Mouse (Mus musculus) midbrain, postnatal 0 days (tissue): ENCODE results near the gene 1700017D01Rik. TPM values are rescaled to one million over a fixed set of nuclear protein-coding genes. Genes with fewer than 3 reads are reported as not detected.
A peak's percentile ranks its signal among the peaks of the same experiment; 100 is the strongest.
"Not testable (repeated sequence)": the region's sequence is repeated elsewhere in the genome, so short reads cannot be mapped to it uniquely, and the experiment has no call there.

Experiments used
- ATAC-seq: fragments of 200-750 bp; cut with Nextera tagmentation; 2 replicates; pipeline ENCODE4 v1.8.0; 2017; ENCODE audit warnings: moderate number of reproducible peaks, mild to moderate bottlenecking, moderate TSS enrichment, moderate library complexity; ENCODE audit not compliant: low FRiP score
- DNase-seq: peaks from one replicate; pipeline ENCODE4 v3.0.0-alpha.2; 2015; ENCODE audit warnings: low spot score
- H3K27ac ChIP-seq: fragments of 300-500 bp; sonication (generic); 2 replicates; pipeline ENCODE4 v1.5.1; 2014; ENCODE audit warnings: low read depth, mild to moderate bottlenecking, low read length, mixed read lengths
- H3K27me3 ChIP-seq: fragments of 300-500 bp; sonication (generic); 2 replicates; pipeline ENCODE4 v1.6.1; 2014; ENCODE audit warnings: low read length, control low read depth, mixed read lengths; ENCODE audit not compliant: insufficient read depth
- H3K36me3 ChIP-seq: fragments of 300-500 bp; sonication (generic); 2 replicates; pipeline ENCODE4 v1.6.1; 2014; ENCODE audit warnings: low read length, control low read depth, mixed read lengths; ENCODE audit not compliant: insufficient read depth
- H3K4me1 ChIP-seq: fragments of 300-500 bp; sonication (generic); 2 replicates; pipeline ENCODE4 v1.6.1; 2014; ENCODE audit warnings: mild to moderate bottlenecking, control low read depth, antibody characterized with exemption, low read length, mixed read lengths; ENCODE audit not compliant: insufficient read depth
- H3K4me2 ChIP-seq: fragments of 300-500 bp; sonication (generic); 2 replicates; pipeline ENCODE4 v1.6.1; 2014; ENCODE audit warnings: low read depth, mild to moderate bottlenecking, low read length, mixed read lengths; ENCODE audit not compliant: poor library complexity, severe bottlenecking
- H3K4me3 ChIP-seq: fragments of 300-500 bp; sonication (generic); 2 replicates; pipeline ENCODE4 v1.5.1; 2014; ENCODE audit warnings: low read depth, mild to moderate bottlenecking, low read length, moderate library complexity
- H3K9ac ChIP-seq: fragments of 300-500 bp; sonication (generic); replicated peaks from 2 replicates; pipeline ENCODE4 v1.6.1; 2014; ENCODE audit warnings: mild to moderate bottlenecking, low read length, moderate library complexity, mixed read lengths; ENCODE audit not compliant: poor library complexity, severe bottlenecking
- H3K9me3 ChIP-seq: fragments of 300-500 bp; sonication (generic); 2 replicates; pipeline ENCODE4 v1.6.1; 2016; ENCODE audit warnings: low read length, control low read depth
- CTCF ChIP-seq: IDR thresholded peaks from 2 replicates; pipeline ENCODE4 v1.5.1; 2016; ENCODE audit warnings: antibody characterized with exemption, mild to moderate bottlenecking
- WGBS: fragments of 180-500 bp; shearing (Covaris S2); extraction: QIAGEN DNeasy Blood & Tissue Kit; methylation state at CpG from one replicate; pipeline ENCODE4 v1.1.7; 2014; 5-methylcytosine and 5-hydroxymethylcytosine counted together
- polyA plus RNA-seq: library from polyadenylated mRNA; unstranded; fragments of >200 nt; fragmentation: Nextera tagmentation; extraction: Ambion mirVana; gene quantifications from 2 replicates; pipeline ENCODE4 v1.2.1, GENCODE M21; 2015
- total RNA-seq: library from RNA; depleted of rRNA; stranded (reverse); fragments of >200 nt; gene quantifications from 2 replicates; pipeline ENCODE4 v1.2.3, GENCODE M21; 2014

Gene 1700017D01Rik
- total and polyA plus RNA-seq, 2 experiments from 2014 or later, result not detected

DNA sequence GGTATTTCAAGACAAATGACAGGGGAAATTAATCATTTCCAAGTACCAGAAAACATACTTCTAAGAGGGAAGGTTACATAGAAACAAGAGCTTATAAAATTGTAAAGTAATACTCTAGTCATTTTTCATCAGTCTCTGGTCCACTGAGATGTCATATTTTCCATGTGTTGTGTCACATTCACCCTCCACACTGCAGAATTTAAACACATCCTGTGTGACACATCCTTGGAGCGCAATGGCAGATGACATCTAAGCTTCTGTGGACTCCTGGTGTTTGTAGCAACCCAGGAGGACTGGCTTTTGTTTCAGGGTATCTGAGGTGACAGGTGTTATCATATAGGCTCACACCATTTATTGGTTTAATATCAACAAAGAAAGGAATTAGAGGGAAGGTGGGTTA is 974 bp downstream of the 1700017D01Rik start:
- no peak for TF ChIP-seq CTCF
- WGBS, result 92% methylated on average over 1 of the region's 1 CpGs
- no peak for DNase-seq
- H3K9me3 ChIP-seq, result no peaks in the 10 kb centered on the region
- H3K36me3 ChIP-seq, result no peaks in the 10 kb centered on the region
- no peak overlapping the region for H3K27ac ChIP-seq
- no peak overlapping the region for H3K4me3 ChIP-seq
- H3K9ac ChIP-seq, result no peak overlapping the region
- ATAC-seq, result no peak
- H3K4me2 ChIP-seq, result no peak overlapping the region
- no peaks in the 10 kb centered on the region for H3K27me3 ChIP-seq
- no peaks in the 10 kb centered on the region for H3K4me1 ChIP-seq

GRCm38 (mm10) chr19:11121016-11121420 is 9.7 kb downstream of the 1700017D01Rik start:
- not testable (repeated sequence) for H3K4me1 ChIP-seq
- peak; percentile 99 for ATAC-seq

GRCm38 (mm10) chr19:11119338-11119737 is 11.3 kb downstream of the 1700017D01Rik start:
- Histone ChIP-seq H3K36me3 (no peaks in the 10 kb centered on the region), H3K4me3 (no peak overlapping the region), H3K9me3 (0 out of 2 replicates have a peak, but pooled peaks cover 5% of the 10 kb centered on the region), H3K4me1 (no peaks in the 10 kb centered on the region), H3K4me2 (no peak overlapping the region), H3K9ac (no peak overlapping the region), H3K27me3 (no peaks in the 10 kb centered on the region), H3K27ac (no peak overlapping the region)
- DNase-seq (no peak), ATAC-seq (no peak)
- 76% methylated on average over 2 of the region's 2 CpGs for WGBS
- TF ChIP-seq CTCF, result no peak

More at GRCm38 (mm10) chr19:11121016-11121420, 9.7 kb downstream of the 1700017D01Rik start:
- H3K9ac ChIP-seq, result 0 out of 2 replicates have a peak overlapping the region, but pooled peaks have one; percentile 44
- H3K27me3 ChIP-seq, H3K36me3 ChIP-seq, H3K9me3 ChIP-seq: not testable (repeated sequence)
- 2% methylated on average over 6 of the region's 38 CpGs for WGBS
- 0 out of 2 replicates have a peak overlapping the region, but pooled peaks have one; percentile 38 for H3K27ac ChIP-seq
- DNase-seq, result peak; percentile 4
- H3K4me2 ChIP-seq, result peak overlapping the region; percentile 45
- H3K4me3 ChIP-seq, result peak overlapping the region; percentile 38

- Histone ChIP-seq H3K27ac (no peak overlapping the region), H3K9me3 (no peaks in the 10 kb centered on the region), H3K4me3 (no peak overlapping the region), H3K36me3 (no peaks in the 10 kb centered on the region), H3K4me2 (no peak overlapping the region), H3K4me1 (no peaks in the 10 kb centered on the region), H3K9ac (no peak overlapping the region), H3K27me3 (no peaks in the 10 kb centered on the region)
- no peak for ATAC-seq
- no peak for DNase-seq
- TF ChIP-seq CTCF, result no peak
- 91% methylated on average over 3 of the region's 3 CpGs for WGBS
Measured at GRCm38 (mm10) chr19:11107746-11108145, 22.9 kb downstream of the 1700017D01Rik start.

DNA sequence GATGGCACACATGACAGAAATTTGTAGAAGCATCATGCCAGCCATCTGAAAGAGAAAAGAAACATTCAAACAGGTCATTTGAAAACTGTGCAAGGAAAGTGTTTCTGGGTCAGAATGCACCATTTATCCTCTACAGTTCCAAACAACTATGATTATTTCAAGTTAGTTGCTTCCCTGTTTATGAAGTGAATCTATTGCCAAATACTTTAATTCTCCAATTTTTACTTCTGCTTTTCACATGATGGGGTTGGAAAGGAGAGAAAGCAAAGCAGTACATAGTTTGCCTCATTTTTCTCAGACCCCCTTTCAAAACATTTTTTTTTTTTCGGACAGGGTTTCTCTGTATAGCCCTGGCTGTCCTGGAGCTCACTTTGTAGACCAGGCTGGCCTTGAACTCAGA is 28.8 kb downstream of the 1700017D01Rik start:
- Histone ChIP-seq H3K4me2 (no peak overlapping the region), H3K27ac (no peak overlapping the region), H3K4me3 (no peak overlapping the region), H3K4me1 (no peaks in the 10 kb centered on the region), H3K27me3 (no peaks in the 10 kb centered on the region), H3K9ac (no peak overlapping the region), H3K36me3 (no peaks in the 10 kb centered on the region), H3K9me3 (no peaks in the 10 kb centered on the region)
- WGBS, result 74% methylated on average over 1 of the region's 1 CpGs
- TF ChIP-seq CTCF, result no peak
- no peak for DNase-seq
- ATAC-seq, result no peak

DNA sequence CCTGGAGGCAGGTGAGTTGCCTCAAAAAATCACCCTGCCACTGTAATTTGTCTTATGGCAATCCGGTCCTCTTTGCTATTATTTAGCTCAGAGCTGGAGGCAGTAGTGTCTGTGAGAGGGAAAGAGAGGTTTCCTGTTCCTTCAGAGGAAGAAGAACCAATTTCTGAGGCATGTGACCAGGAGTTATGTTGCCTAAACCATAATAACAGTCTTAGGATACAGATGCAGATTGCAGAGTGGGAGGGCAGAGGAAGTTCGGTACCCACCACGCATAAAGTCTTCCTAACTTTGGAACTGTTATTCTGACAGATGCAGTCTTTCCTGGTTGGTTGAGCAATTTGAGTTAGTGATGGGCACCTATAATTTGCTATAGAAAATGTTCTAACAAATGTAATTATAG is 32.3 kb downstream of the 1700017D01Rik start:
- no peak for TF ChIP-seq CTCF
- 79% methylated on average over 3 of the region's 3 CpGs for WGBS
- Histone ChIP-seq H3K27me3 (no peaks in the 10 kb centered on the region), H3K4me1 (no peaks in the 10 kb centered on the region), H3K9me3 (no peaks in the 10 kb centered on the region), H3K4me3 (no peak overlapping the region), H3K27ac (no peak overlapping the region), H3K36me3 (no peaks in the 10 kb centered on the region), H3K9ac (no peak overlapping the region), H3K4me2 (no peak overlapping the region)
- no peak for ATAC-seq
- DNase-seq, result no peak

DNA sequence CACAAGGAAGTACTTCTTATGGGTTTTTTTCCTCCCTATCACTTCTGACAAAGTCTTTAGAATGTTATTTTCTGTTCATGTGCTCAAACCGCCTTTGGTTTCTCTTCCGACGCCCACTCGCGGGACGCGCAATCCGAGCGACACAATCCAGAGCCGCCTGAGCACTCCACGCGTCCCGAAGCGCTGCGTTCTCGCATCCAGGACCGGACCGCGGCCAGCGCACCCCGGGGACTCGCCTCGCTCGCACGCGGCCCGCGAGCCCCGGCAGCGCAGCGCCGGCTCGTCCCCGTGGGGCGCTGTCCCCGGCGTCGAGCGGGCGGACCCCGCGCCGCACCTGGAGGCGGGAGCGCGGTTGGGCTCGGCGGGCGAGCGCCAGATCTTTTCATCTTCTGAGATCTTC is 38.5 kb downstream of the 1700017D01Rik start:
- H3K27ac ChIP-seq, DNase-seq, ATAC-seq, H3K27me3 ChIP-seq, H3K36me3 ChIP-seq, H3K9me3 ChIP-seq, H3K4me1 ChIP-seq, H3K9ac ChIP-seq: not testable (repeated sequence)
- peak overlapping the region; percentile 41 for H3K4me3 ChIP-seq
- H3K4me2 ChIP-seq, result peak overlapping the region; percentile 58
- 3% methylated on average over 50 of the region's 50 CpGs for WGBS
